Mouse (Mus musculus) heart, embryonic 16.5 days (tissue): ENCODE data around the gene Gm10645. TPM values are rescaled to one million over a fixed set of nuclear protein-coding genes. Genes with fewer than 3 reads are reported as not detected.
A peak's percentile ranks its signal among the peaks of the same experiment; 100 is the strongest.

Experiments used
- ATAC-seq: fragments of 200-750 bp; cut with Nextera tagmentation; replicated peaks from 2 replicates; pipeline ENCODE4 v1.8.0; 2017; ENCODE audit warnings: moderate number of reproducible peaks; ENCODE audit not compliant: insufficient read depth, low FRiP score; ENCODE audit errors: extremely low read depth
- H3K27ac ChIP-seq: fragments of 300-500 bp; sonication (generic); 2 replicates; pipeline ENCODE4 v1.5.1; 2014; ENCODE audit warnings: mild to moderate bottlenecking, low read length, control low read depth, moderate library complexity
- H3K27me3 ChIP-seq: fragments of 300-500 bp; sonication (generic); 2 replicates; pipeline ENCODE4 v1.6.1; 2014; ENCODE audit warnings: low read length, mixed read lengths; ENCODE audit not compliant: control insufficient read depth, insufficient read depth
- H3K36me3 ChIP-seq: fragments of 300-500 bp; sonication (generic); 2 replicates; pipeline ENCODE4 v1.6.1; 2014; ENCODE audit not compliant: control insufficient read depth, insufficient read depth
- H3K4me1 ChIP-seq: fragments of 300-500 bp; sonication (generic); 2 replicates; pipeline ENCODE4 v1.6.1; 2014; ENCODE audit warnings: low read length, mixed read lengths; ENCODE audit not compliant: control insufficient read depth, insufficient read depth
- H3K4me2 ChIP-seq: fragments of 300-500 bp; sonication (generic); 2 replicates; pipeline ENCODE4 v1.6.1; 2014; ENCODE audit warnings: low read depth, mild to moderate bottlenecking, control low read depth, low read length
- H3K4me3 ChIP-seq: fragments of 300-500 bp; sonication (generic); 2 replicates; pipeline ENCODE4 v1.5.1; 2014; ENCODE audit warnings: mild to moderate bottlenecking, control low read depth, low read length
- H3K9ac ChIP-seq: fragments of 300-500 bp; sonication (generic); 2 replicates; pipeline ENCODE4 v1.6.1; 2014; ENCODE audit warnings: low read length, control low read depth
- H3K9me3 ChIP-seq: fragments of 300-500 bp; sonication (generic); replicated peaks from 2 replicates; pipeline ENCODE4 v1.6.1; 2016; ENCODE audit warnings: low read length; ENCODE audit not compliant: control insufficient read depth
- WGBS: fragments of 180-500 bp; shearing (Covaris S2); extraction: QIAGEN DNeasy Blood & Tissue Kit; methylation state at CpG from one replicate; pipeline ENCODE4 v1.1.7; 2014; 5-methylcytosine and 5-hydroxymethylcytosine counted together
- polyA plus RNA-seq: library from polyadenylated mRNA; unstranded; fragments of >200 nt; fragmentation: Nextera tagmentation; extraction: Ambion mirVana; gene quantifications from 2 replicates; pipeline ENCODE4 v1.2.1, GENCODE M21; 2015

The Gm10645 gene
- polyA plus RNA-seq, 1 experiment from 2014 or later, result 0.58 TPM

DNA sequence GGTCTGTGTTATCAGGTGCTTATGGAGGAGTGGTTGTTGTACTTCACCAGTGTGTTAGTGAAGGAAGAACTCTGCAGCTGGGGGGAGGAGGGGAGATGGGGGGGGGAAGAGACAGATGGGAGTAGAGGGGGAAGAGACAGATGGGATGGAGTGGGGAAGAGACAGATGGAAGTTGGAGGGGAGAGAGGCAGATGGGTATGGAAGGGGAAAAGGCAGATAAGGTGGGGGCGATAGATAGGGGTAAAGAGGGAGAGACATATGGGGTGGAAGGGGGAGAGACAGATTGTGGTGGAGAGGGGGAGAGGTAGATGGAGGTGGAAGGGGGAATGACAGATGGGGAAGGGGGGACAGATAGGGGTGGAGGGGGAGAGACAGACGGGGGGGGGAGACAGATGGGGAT is 10.8 kb upstream of the Gm10645 start:
- Histone ChIP-seq H3K9ac (no peak overlapping the region), H3K9me3 (no peaks in the 10 kb centered on the region), H3K36me3 (no peaks in the 10 kb centered on the region), H3K27ac (no peak overlapping the region), H3K27me3 (no peaks in the 10 kb centered on the region), H3K4me2 (no peak overlapping the region), H3K4me1 (peaks cover 8% of the 10 kb centered on the region; the same call in 1 of the 2 replicates), H3K4me3 (no peak overlapping the region)
- ATAC-seq, result no peak
- 39% methylated on average over 2 of the region's 2 CpGs for WGBS

DNA sequence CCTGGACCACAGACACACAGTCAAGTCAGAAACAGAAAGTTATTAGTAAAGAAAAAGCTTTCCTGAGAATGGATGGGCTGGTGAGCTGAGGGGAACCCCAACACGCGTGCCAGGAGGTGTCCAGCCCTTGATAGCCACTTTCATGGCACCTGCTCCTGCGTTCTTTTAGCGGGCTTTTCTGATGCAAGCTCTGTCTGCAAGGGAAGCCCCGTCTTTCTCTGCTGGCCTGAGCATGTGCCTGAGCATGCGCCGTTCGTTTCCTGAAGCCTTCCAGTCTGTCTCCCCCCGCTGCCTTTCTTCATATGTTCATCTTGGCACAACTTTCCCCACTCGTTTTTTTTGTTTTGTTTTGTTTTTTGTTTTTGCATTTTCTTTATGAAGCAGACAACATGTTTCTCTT is 9.7 kb upstream of the Gm10645 start:
- WGBS, result 67% methylated on average over 10 of the region's 10 CpGs
- Histone ChIP-seq H3K27me3 (no peaks in the 10 kb centered on the region), H3K4me2 (no peak overlapping the region), H3K4me3 (no peak overlapping the region), H3K36me3 (no peaks in the 10 kb centered on the region), H3K9ac (no peak overlapping the region), H3K4me1 (peaks cover 8% of the 10 kb centered on the region; the same call in 1 of the 2 replicates), H3K9me3 (no peaks in the 10 kb centered on the region), H3K27ac (no peak overlapping the region)
- no peak for ATAC-seq

DNA sequence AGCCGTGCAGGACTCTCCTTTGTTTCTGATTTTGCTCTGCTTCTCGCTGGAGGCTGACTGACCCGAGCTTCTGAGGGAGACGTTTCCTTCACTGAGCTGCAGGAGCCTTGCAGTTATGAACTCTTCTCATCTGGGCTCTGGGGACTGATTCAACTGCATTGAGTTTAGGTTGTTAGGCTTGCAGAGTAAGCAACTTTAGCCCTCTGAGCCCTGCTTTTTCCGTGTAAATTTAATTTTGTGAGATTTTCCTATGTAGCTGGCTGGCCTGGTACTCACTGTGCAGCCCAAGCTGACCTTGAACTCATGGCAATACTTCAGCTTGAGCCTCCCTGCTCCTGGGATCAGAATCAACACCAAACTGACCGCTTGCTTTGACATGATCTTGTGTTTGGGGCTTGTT is 4.9 kb upstream of the Gm10645 start:
- Histone ChIP-seq H3K36me3 (no peaks in the 10 kb centered on the region), H3K9ac (no peak overlapping the region), H3K9me3 (no peaks in the 10 kb centered on the region), H3K27me3 (peaks cover 5% of the 10 kb centered on the region; the same call in 1 of the 2 replicates), H3K4me3 (no peak overlapping the region), H3K4me2 (no peak overlapping the region), H3K27ac (no peak overlapping the region), H3K4me1 (no peaks in the 10 kb centered on the region)
- ATAC-seq, result no peak
- 50% methylated on average over 6 of the region's 6 CpGs for WGBS

GRCm38 (mm10) chr8:83169709-83170108 is 3.7 kb upstream of the Gm10645 start:
- H3K4me1 ChIP-seq, result peaks cover 4% of the 10 kb centered on the region
- peaks cover 5% of the 10 kb centered on the region for H3K27me3 ChIP-seq
- no peak overlapping the region for H3K4me3 ChIP-seq
- WGBS, result 89% methylated on average over 2 of the region's 2 CpGs
- no peak overlapping the region for H3K27ac ChIP-seq
- H3K9me3 ChIP-seq, result no peaks in the 10 kb centered on the region
- no peak for ATAC-seq
- no peak overlapping the region for H3K9ac ChIP-seq
- no peaks in the 10 kb centered on the region for H3K36me3 ChIP-seq
- no peak overlapping the region for H3K4me2 ChIP-seq

- no peak for ATAC-seq
- WGBS, result 74% methylated on average over 3 of the region's 3 CpGs
- peaks cover 5% of the 10 kb centered on the region for H3K4me1 ChIP-seq
Observed at GRCm38 (mm10) chr8:83169127-83169526, 3.2 kb upstream of the Gm10645 start.

GRCm38 (mm10) chr8:83167932-83168331 is 2.0 kb upstream of the Gm10645 start:
- no peak for ATAC-seq
- Histone ChIP-seq H3K27ac (no peak overlapping the region), H3K4me2 (no peak overlapping the region), H3K9ac (no peak overlapping the region), H3K4me1 (peaks cover 5% of the 10 kb centered on the region), H3K27me3 (peaks cover 7% of the 10 kb centered on the region), H3K36me3 (no peaks in the 10 kb centered on the region), H3K4me3 (no peak overlapping the region), H3K9me3 (no peaks in the 10 kb centered on the region)
- 56% methylated on average over 3 of the region's 3 CpGs for WGBS

More at GRCm38 (mm10) chr8:83169127-83169526, 3.2 kb upstream of the Gm10645 start:
- Histone ChIP-seq H3K27ac (no peak overlapping the region), H3K27me3 (peaks cover 7% of the 10 kb centered on the region), H3K4me3 (no peak overlapping the region), H3K9me3 (no peaks in the 10 kb centered on the region), H3K4me2 (no peak overlapping the region), H3K36me3 (no peaks in the 10 kb centered on the region), H3K9ac (no peak overlapping the region)

GRCm38 (mm10) chr8:83165235-83165930 is 587 bp downstream of the Gm10645 start, which contains the start of gene Tbc1d9:
TSS of gene Tbc1d9 (plus strand) at chr8:83165352.
- peaks cover 7% of the 10 kb centered on the region for H3K27me3 ChIP-seq
- H3K9ac ChIP-seq, result peak within 1 kb of the TSS; percentile 79
- H3K4me3 ChIP-seq, result peak within 1 kb of the TSS; percentile 70
- WGBS, result under 1% methylated on average over 60 of the region's 63 CpGs
- H3K9me3 ChIP-seq, result no peaks in the 10 kb centered on the region
- H3K4me1 ChIP-seq, result peaks cover 5% of the 10 kb centered on the region
- no peaks in the 10 kb centered on the region for H3K36me3 ChIP-seq
- peak; percentile 87 for ATAC-seq
- H3K4me2 ChIP-seq, result peak within 1 kb of the TSS; percentile 80
- H3K27ac ChIP-seq, result peak within 1 kb of the TSS; percentile 54

DNA sequence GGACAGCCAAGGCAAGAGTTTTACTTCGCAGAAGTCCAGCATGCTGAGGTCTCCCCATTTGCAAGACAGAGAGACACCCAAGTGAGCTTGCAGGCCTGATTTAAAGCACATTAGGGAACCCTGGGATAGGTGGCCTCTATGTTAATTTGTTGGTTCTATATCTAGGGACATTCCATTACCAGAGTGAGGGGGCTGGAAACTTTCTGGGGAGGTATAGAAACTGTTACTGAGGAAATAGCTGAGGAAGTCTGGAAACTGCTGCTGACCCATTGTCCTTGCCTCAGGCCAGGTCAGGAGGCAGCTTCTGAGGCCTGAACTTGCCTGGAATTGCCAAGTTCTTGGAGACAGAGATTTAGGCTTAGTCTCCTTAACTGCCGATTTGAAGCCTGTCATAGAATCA is 5.4 kb downstream of the Gm10645 start:
- Histone ChIP-seq H3K4me3 (no peak overlapping the region), H3K9ac (no peak overlapping the region), H3K27me3 (peaks cover 3% of the 10 kb centered on the region; the same call in 1 of the 2 replicates), H3K9me3 (no peaks in the 10 kb centered on the region), H3K27ac (no peak overlapping the region), H3K4me1 (peaks cover 5% of the 10 kb centered on the region), H3K4me2 (no peak overlapping the region), H3K36me3 (no peaks in the 10 kb centered on the region)
- no peak for ATAC-seq
- 78% methylated on average over 2 of the region's 2 CpGs for WGBS

DNA sequence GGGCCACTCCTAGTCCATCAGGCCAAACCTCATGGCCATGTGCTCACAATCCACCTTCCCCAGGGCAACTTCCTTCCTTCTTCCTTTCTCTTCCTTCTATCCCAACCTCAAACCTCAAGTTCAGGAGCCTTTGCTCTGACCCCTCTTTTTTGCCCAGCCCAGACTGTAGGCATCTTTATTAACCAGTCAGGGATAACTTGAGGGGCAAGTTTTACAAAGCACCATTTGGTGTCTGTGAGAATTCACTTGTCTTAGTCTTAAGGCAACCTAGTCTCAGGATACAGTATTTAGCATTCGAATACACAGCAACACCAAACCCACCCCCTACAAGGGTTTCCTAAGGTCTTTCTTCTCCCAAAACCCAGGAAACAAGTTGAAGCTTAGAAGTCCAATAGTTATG is 6.4 kb downstream of the Gm10645 start:
- no peak overlapping the region for H3K9ac ChIP-seq
- ATAC-seq, result no peak
- peaks cover 1% of the 10 kb centered on the region; the same call in 1 of the 2 replicates for H3K27me3 ChIP-seq
- H3K9me3 ChIP-seq, result no peaks in the 10 kb centered on the region
- no peak overlapping the region for H3K4me3 ChIP-seq
- 83% methylated on average over 1 of the region's 1 CpGs for WGBS
- H3K4me1 ChIP-seq, result no peaks in the 10 kb centered on the region; the same call in 1 of the 2 replicates
- H3K36me3 ChIP-seq, result no peaks in the 10 kb centered on the region
- no peak overlapping the region for H3K4me2 ChIP-seq
- no peak overlapping the region for H3K27ac ChIP-seq
